Mouse (Mus musculus) right cerebral cortex, postnatal 4 days (tissue): Measurements from ENCODE around the gene Ybx2.

Experiments used
- DNase-seq: peaks from one replicate; pipeline ENCODE4 v3.0.0-alpha.2; 2022

Ybx2 gene

GRCm38 (mm10) chr11:69935137-69935879, at the start of gene Ybx2:
TSS of gene Ybx2 (plus strand) at chr11:69935796.
- peak; percentile 85 for DNase-seq

GRCm38 (mm10) chr11:69886907-69887635, 48.5 kb upstream of the Ybx2 start:
- DNase-seq, result no peak

GRCm38 (mm10) chr11:69891482-69891881, 44.1 kb upstream of the Ybx2 start:
- DNase-seq, result peak; percentile 51

- DNase-seq, result no peak
These were observed 40.9 kb upstream of the Ybx2 start for GRCm38 (mm10) chr11:69894671-69895070.

- no peak for DNase-seq
These were observed 40.3 kb upstream of the Ybx2 start, which contains the start of gene Acap1 for GRCm38 (mm10) chr11:69895291-69895690. TSS of gene Acap1 (minus strand) at chr11:69895539.

- no peak for DNase-seq
These were observed 35.7 kb upstream of the Ybx2 start for GRCm38 (mm10) chr11:69899870-69900269.

GRCm38 (mm10) chr11:69900471-69901405, 34.9 kb upstream of the Ybx2 start, which contains the start of the genes 2810408A11Rik and Neurl4:
TSS of gene 2810408A11Rik (minus strand) at chr11:69900987.
TSS of gene Neurl4 (plus strand) at chr11:69901072.
- DNase-seq, result peak; percentile 77

GRCm38 (mm10) chr11:69901406-69901846, 34.2 kb upstream of the Ybx2 start:
- DNase-seq, result peak; percentile 87

- no peak for DNase-seq
These were observed 33.6 kb upstream of the Ybx2 start for GRCm38 (mm10) chr11:69901993-69902392.

- no peak for DNase-seq
These were observed 32.6 kb upstream of the Ybx2 start for GRCm38 (mm10) chr11:69902972-69903371.

- no peak for DNase-seq
These were observed 31.3 kb upstream of the Ybx2 start for GRCm38 (mm10) chr11:69904311-69904710.

- DNase-seq, result no peak
These were observed 27.0 kb upstream of the Ybx2 start for GRCm38 (mm10) chr11:69908645-69909044.

GRCm38 (mm10) chr11:69909174-69909573, 26.4 kb upstream of the Ybx2 start:
- DNase-seq, result no peak

- DNase-seq, result no peak
These were observed 25.4 kb upstream of the Ybx2 start for GRCm38 (mm10) chr11:69910177-69910576.

GRCm38 (mm10) chr11:69910781-69911560, 24.6 kb upstream of the Ybx2 start:
- DNase-seq, result no peak

- DNase-seq, result no peak
These were observed 23.9 kb upstream of the Ybx2 start for GRCm38 (mm10) chr11:69911701-69912100.

GRCm38 (mm10) chr11:69912716-69913530, 22.7 kb upstream of the Ybx2 start:
- no peak for DNase-seq

- DNase-seq, result peak; percentile 90
These were observed 21.8 kb upstream of the Ybx2 start, which contains the start of gene Gps2 for GRCm38 (mm10) chr11:69913554-69914371. TSS of gene Gps2 (plus strand) at chr11:69913888.

GRCm38 (mm10) chr11:69914372-69914764, 21.2 kb upstream of the Ybx2 start:
- no peak for DNase-seq

GRCm38 (mm10) chr11:69914917-69915430, 20.6 kb upstream of the Ybx2 start:
- no peak for DNase-seq
